Mouse (Mus musculus): Measurements from ENCODE around the gene Map9. TPM values are rescaled to one million over a fixed set of nuclear protein-coding genes. Genes with fewer than 3 reads are reported as not detected.

The Map9 gene
- polyA plus RNA-seq, 1 experiment from 2014 or later: 11.3 TPM

DNA sequence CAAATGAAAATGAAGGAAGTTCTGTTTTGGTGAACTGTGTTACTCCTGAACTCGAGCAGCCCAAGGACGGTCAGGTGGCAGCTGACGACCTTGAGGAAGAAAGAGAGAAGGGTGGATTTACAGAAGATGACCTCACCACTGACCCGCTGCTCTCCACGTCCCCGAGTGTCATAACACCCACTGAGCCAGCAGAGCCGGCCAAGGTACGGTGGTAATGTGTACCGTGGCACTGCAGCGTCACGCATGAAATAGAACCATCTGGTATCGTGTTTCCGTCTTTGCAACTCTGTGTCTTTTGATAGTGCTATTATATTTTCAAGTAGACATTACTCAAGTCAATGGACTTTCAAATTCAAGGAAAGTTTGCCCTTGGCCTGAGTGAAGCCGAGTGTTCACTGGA lies 19.1 kb downstream of the Map9 start:
- H3K4me1 ChIP-seq (ENCODE audit: control insufficient read depth, insufficient read depth, low read length): no peaks in the 10 kb centered on the region
- WGBS: 89% methylated on average over 14 of the region's 14 CpGs
- H3K27ac ChIP-seq (ENCODE audit: low read length): no peak overlapping the region
- no peak overlapping the region for H3K9ac ChIP-seq (replicated peaks; ENCODE audit: low read depth, low read length)
- peaks cover 11% of the 10 kb centered on the region; the same call in 1 of the 2 replicates for H3K36me3 ChIP-seq (ENCODE audit: control insufficient read depth, insufficient read depth, low read length)
- no peaks in the 10 kb centered on the region for H3K9me3 ChIP-seq (ENCODE audit: control insufficient read depth, low read depth, low read length)
- H3K27me3 ChIP-seq (ENCODE audit: control insufficient read depth, insufficient read depth, low read length): no peaks in the 10 kb centered on the region
- ATAC-seq (ENCODE audit: insufficient number of reproducible peaks, insufficient read depth, low FRiP score, low read depth): no peak
- no peak overlapping the region for H3K4me2 ChIP-seq (replicated peaks; ENCODE audit: low read depth, low read length)
- H3K4me3 ChIP-seq (ENCODE audit: low read depth, low read length): no peak overlapping the region

DNA sequence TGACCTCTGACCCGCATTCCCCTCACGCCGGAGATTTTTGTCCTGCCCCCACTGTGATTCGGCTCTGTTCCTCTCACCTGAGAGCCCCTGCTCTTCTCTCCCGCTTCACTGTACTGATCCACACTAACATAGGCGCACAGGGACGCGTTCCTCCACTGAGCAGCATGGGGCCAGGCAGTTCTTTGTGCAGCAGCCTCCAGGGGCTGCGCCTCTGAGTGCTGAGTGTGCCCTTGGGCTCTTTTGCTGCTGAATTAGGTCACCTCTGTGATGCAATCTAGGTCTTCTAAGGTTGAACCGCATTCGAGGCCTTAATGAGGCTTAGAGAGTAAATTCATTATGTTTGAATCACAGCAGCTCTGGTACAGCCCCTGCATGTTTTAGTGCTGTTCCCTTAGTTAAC lies 24.5 kb downstream of the Map9 start:
- Histone ChIP-seq H3K4me3 (ENCODE audit: low read depth, low read length) (no peak overlapping the region), H3K27me3 (ENCODE audit: control insufficient read depth, insufficient read depth, low read length) (no peaks in the 10 kb centered on the region), H3K9ac (replicated peaks; ENCODE audit: low read depth, low read length) (no peak overlapping the region), H3K27ac (ENCODE audit: low read length) (no peak overlapping the region), H3K4me2 (replicated peaks; ENCODE audit: low read depth, low read length) (no peak overlapping the region), H3K36me3 (ENCODE audit: control insufficient read depth, insufficient read depth, low read length) (peaks cover 11% of the 10 kb centered on the region; the same call in 1 of the 2 replicates), H3K4me1 (ENCODE audit: control insufficient read depth, insufficient read depth, low read length) (no peaks in the 10 kb centered on the region), H3K9me3 (ENCODE audit: control insufficient read depth, low read depth, low read length) (no peaks in the 10 kb centered on the region)
- WGBS: 87% methylated on average over 11 of the region's 11 CpGs
- no peak for ATAC-seq (ENCODE audit: insufficient number of reproducible peaks, insufficient read depth, low FRiP score, low read depth)

- no peak for ATAC-seq (ENCODE audit: insufficient number of reproducible peaks, insufficient read depth, low FRiP score, low read depth)
- Histone ChIP-seq H3K27ac (ENCODE audit: low read length) (no peak overlapping the region), H3K9ac (replicated peaks; ENCODE audit: low read depth, low read length) (no peak overlapping the region), H3K36me3 (ENCODE audit: control insufficient read depth, insufficient read depth, low read length) (peaks cover 5% of the 10 kb centered on the region; the same call in 1 of the 2 replicates), H3K9me3 (ENCODE audit: control insufficient read depth, low read depth, low read length) (no peaks in the 10 kb centered on the region), H3K4me1 (ENCODE audit: control insufficient read depth, insufficient read depth, low read length) (no peaks in the 10 kb centered on the region), H3K4me2 (replicated peaks; ENCODE audit: low read depth, low read length) (no peak overlapping the region), H3K4me3 (ENCODE audit: low read depth, low read length) (no peak overlapping the region), H3K27me3 (ENCODE audit: control insufficient read depth, insufficient read depth, low read length) (no peaks in the 10 kb centered on the region)
- WGBS: 79% methylated on average over 8 of the region's 8 CpGs
These were observed 27.2 kb downstream of the Map9 start for GRCm38 (mm10) chr3:82385091-82385490.

DNA sequence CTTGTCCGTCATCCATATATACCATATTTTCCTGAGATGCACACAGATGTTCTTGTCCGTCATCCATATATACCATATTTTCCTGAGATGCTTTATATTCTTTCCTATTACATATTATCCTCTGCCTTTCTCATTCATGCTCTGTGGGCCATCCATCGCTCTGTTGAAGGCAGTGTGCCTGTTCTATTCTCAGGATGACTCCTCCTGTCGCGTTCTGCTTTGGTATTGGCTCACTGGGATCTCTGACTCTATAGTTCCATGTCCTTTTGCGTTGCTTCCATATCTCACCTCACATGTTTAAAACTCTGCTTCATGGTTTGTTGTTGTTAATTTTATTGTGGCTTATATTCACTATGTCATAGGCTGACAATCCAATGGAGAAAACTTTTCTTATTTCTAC lies 48.0 kb downstream of the Map9 start:
- no peaks in the 10 kb centered on the region for H3K27me3 ChIP-seq (ENCODE audit: control insufficient read depth, insufficient read depth, low read length)
- no peak overlapping the region for H3K4me3 ChIP-seq (ENCODE audit: low read depth, low read length)
- no peak for ATAC-seq (ENCODE audit: insufficient number of reproducible peaks, insufficient read depth, low FRiP score, low read depth)
- H3K9ac ChIP-seq (replicated peaks; ENCODE audit: low read depth, low read length): no peak overlapping the region
- H3K4me1 ChIP-seq (ENCODE audit: control insufficient read depth, insufficient read depth, low read length): no peaks in the 10 kb centered on the region
- no peak overlapping the region for H3K4me2 ChIP-seq (replicated peaks; ENCODE audit: low read depth, low read length)
- 89% methylated on average over 6 of the region's 6 CpGs for WGBS
- no peaks in the 10 kb centered on the region for H3K36me3 ChIP-seq (ENCODE audit: control insufficient read depth, insufficient read depth, low read length)
- H3K27ac ChIP-seq (ENCODE audit: low read length): no peak overlapping the region
- no peaks in the 10 kb centered on the region for H3K9me3 ChIP-seq (ENCODE audit: control insufficient read depth, low read depth, low read length)

GRCm38 (mm10) chr3:82406336-82406735 lies 48.5 kb downstream of the Map9 start:
- no peaks in the 10 kb centered on the region for H3K27me3 ChIP-seq (ENCODE audit: control insufficient read depth, insufficient read depth, low read length)
- no peak for ATAC-seq (ENCODE audit: insufficient number of reproducible peaks, insufficient read depth, low FRiP score, low read depth)
- no peaks in the 10 kb centered on the region for H3K9me3 ChIP-seq (ENCODE audit: control insufficient read depth, low read depth, low read length)
- H3K4me2 ChIP-seq (replicated peaks; ENCODE audit: low read depth, low read length): no peak overlapping the region
- H3K9ac ChIP-seq (replicated peaks; ENCODE audit: low read depth, low read length): no peak overlapping the region
- no peaks in the 10 kb centered on the region for H3K4me1 ChIP-seq (ENCODE audit: control insufficient read depth, insufficient read depth, low read length)
- H3K27ac ChIP-seq (ENCODE audit: low read length): no peak overlapping the region
- H3K4me3 ChIP-seq (ENCODE audit: low read depth, low read length): no peak overlapping the region
- WGBS: 84% methylated on average over 3 of the region's 3 CpGs
- no peaks in the 10 kb centered on the region for H3K36me3 ChIP-seq (ENCODE audit: control insufficient read depth, insufficient read depth, low read length)

- H3K9me3 ChIP-seq (ENCODE audit: control insufficient read depth, low read depth, low read length): no peaks in the 10 kb centered on the region
- no peak for ATAC-seq (ENCODE audit: insufficient number of reproducible peaks, insufficient read depth, low FRiP score, low read depth)
- no peaks in the 10 kb centered on the region for H3K36me3 ChIP-seq (ENCODE audit: control insufficient read depth, insufficient read depth, low read length)
- H3K4me1 ChIP-seq (ENCODE audit: control insufficient read depth, insufficient read depth, low read length): no peaks in the 10 kb centered on the region
- no peak overlapping the region for H3K27ac ChIP-seq (ENCODE audit: low read length)
- no peaks in the 10 kb centered on the region for H3K27me3 ChIP-seq (ENCODE audit: control insufficient read depth, insufficient read depth, low read length)
- WGBS: 44% methylated on average over 2 of the region's 2 CpGs
- no peak overlapping the region for H3K4me3 ChIP-seq (ENCODE audit: low read depth, low read length)
- no peak overlapping the region for H3K9ac ChIP-seq (replicated peaks; ENCODE audit: low read depth, low read length)
- H3K4me2 ChIP-seq (replicated peaks; ENCODE audit: low read depth, low read length): no peak overlapping the region
These were observed 49.6 kb downstream of the Map9 start for GRCm38 (mm10) chr3:82407432-82407831.

GRCm38 (mm10) chr3:82412397-82412796 lies 54.6 kb downstream of the Map9 start:
- no peak overlapping the region for H3K4me2 ChIP-seq (replicated peaks; ENCODE audit: low read depth, low read length)
- no peak overlapping the region for H3K4me3 ChIP-seq (ENCODE audit: low read depth, low read length)
- no peaks in the 10 kb centered on the region for H3K9me3 ChIP-seq (ENCODE audit: control insufficient read depth, low read depth, low read length)
- no peak overlapping the region for H3K27ac ChIP-seq (ENCODE audit: low read length)
- H3K4me1 ChIP-seq (ENCODE audit: control insufficient read depth, insufficient read depth, low read length): no peaks in the 10 kb centered on the region
- H3K27me3 ChIP-seq (ENCODE audit: control insufficient read depth, insufficient read depth, low read length): no peaks in the 10 kb centered on the region
- ATAC-seq (ENCODE audit: insufficient number of reproducible peaks, insufficient read depth, low FRiP score, low read depth): no peak
- H3K36me3 ChIP-seq (ENCODE audit: control insufficient read depth, insufficient read depth, low read length): no peaks in the 10 kb centered on the region
- H3K9ac ChIP-seq (replicated peaks; ENCODE audit: low read depth, low read length): no peak overlapping the region

DNA sequence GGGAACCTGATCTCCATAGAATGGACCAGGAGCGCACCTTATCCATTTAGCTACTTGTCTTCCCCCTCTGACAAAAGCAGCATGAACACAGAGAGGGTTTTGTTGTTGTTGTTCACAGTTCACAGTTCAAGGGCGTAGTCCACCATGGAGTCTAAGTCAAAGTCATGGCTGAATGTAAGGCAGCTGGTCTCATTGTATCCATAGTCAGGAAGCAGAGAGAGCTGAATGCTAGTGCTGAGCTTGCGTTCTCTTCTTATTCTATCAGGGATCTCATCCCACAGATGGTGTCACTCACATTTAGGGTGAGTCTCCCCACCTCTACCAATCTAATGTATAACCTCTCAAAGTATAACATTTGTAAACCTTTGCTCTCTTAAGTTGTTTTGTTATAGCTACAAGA lies 60.1 kb downstream of the Map9 start:
- Histone ChIP-seq H3K36me3 (ENCODE audit: control insufficient read depth, insufficient read depth, low read length) (no peaks in the 10 kb centered on the region), H3K9me3 (ENCODE audit: control insufficient read depth, low read depth, low read length) (no peaks in the 10 kb centered on the region), H3K4me2 (replicated peaks; ENCODE audit: low read depth, low read length) (no peak overlapping the region), H3K4me1 (ENCODE audit: control insufficient read depth, insufficient read depth, low read length) (no peaks in the 10 kb centered on the region), H3K9ac (replicated peaks; ENCODE audit: low read depth, low read length) (no peak overlapping the region), H3K4me3 (ENCODE audit: low read depth, low read length) (no peak overlapping the region), H3K27ac (ENCODE audit: low read length) (no peak overlapping the region), H3K27me3 (ENCODE audit: control insufficient read depth, insufficient read depth, low read length) (no peaks in the 10 kb centered on the region)
- no peak for ATAC-seq (ENCODE audit: insufficient number of reproducible peaks, insufficient read depth, low FRiP score, low read depth)
- WGBS: 79% methylated on average over 3 of the region's 3 CpGs

DNA sequence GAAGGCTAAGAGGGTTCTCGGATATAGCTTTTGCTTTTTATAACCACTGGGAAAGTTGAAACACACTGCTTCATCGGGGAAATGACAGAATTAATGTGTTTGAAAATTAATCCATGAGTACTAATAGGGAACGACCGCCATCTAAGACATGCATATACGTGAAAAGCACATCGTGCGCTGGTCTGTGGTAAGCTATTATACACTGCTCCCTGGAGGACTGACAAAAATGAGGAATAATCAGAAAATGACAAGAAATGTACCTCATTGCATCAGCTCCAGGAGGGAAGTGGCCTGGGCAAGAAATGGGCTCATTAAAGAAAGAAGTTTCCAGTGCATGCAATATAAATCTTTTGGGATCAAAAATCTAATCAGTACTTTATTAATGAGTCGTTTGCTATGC lies 77.5 kb downstream of the Map9 start:
- H3K27me3 ChIP-seq (ENCODE audit: control insufficient read depth, insufficient read depth, low read length): no peaks in the 10 kb centered on the region
- no peak overlapping the region for H3K9ac ChIP-seq (replicated peaks; ENCODE audit: low read depth, low read length)
- 81% methylated on average over 8 of the region's 8 CpGs for WGBS
- H3K9me3 ChIP-seq (ENCODE audit: control insufficient read depth, low read depth, low read length): no peaks in the 10 kb centered on the region
- no peaks in the 10 kb centered on the region for H3K4me1 ChIP-seq (ENCODE audit: control insufficient read depth, insufficient read depth, low read length)
- H3K27ac ChIP-seq (ENCODE audit: low read length): no peak overlapping the region
- H3K4me2 ChIP-seq (replicated peaks; ENCODE audit: low read depth, low read length): no peak overlapping the region
- ATAC-seq (ENCODE audit: insufficient number of reproducible peaks, insufficient read depth, low FRiP score, low read depth): no peak
- no peak overlapping the region for H3K4me3 ChIP-seq (ENCODE audit: low read depth, low read length)
- no peaks in the 10 kb centered on the region for H3K36me3 ChIP-seq (ENCODE audit: control insufficient read depth, insufficient read depth, low read length)

All from stomach, embryonic 14.5 days (tissue).